Mouse (Mus musculus) kidney, embryonic 15.5 days (tissue): Measurements from ENCODE around the gene Hbq1a. TPM values are rescaled to one million over a fixed set of nuclear protein-coding genes. Genes with fewer than 3 reads are reported as not detected.
"Not testable (repeated sequence)": the region's sequence is repeated elsewhere in the genome, so short reads cannot be mapped to it uniquely, and the experiment has no call there.

Experiments
- ATAC-seq: fragments of 200-750 bp; cut with Nextera tagmentation; replicated peaks from 2 replicates; pipeline ENCODE4 v1.8.0; 2017; ENCODE audit warnings: moderate TSS enrichment; ENCODE audit not compliant: low FRiP score
- H3K27ac ChIP-seq: fragments of 300-500 bp; sonication (generic); 2 replicates; pipeline ENCODE4 v1.5.1; 2015; ENCODE audit warnings: mild to moderate bottlenecking, inconsistent platforms
- H3K27me3 ChIP-seq: fragments of 300-500 bp; sonication (generic); 2 replicates; pipeline ENCODE4 v1.6.1; 2015; ENCODE audit warnings: inconsistent platforms
- H3K36me3 ChIP-seq: fragments of 300-500 bp; sonication (generic); 2 replicates; pipeline ENCODE4 v1.6.1; 2015; ENCODE audit warnings: inconsistent platforms
- H3K4me1 ChIP-seq: fragments of 300-500 bp; sonication (generic); 2 replicates; pipeline ENCODE4 v1.6.1; 2015; ENCODE audit warnings: inconsistent platforms
- H3K4me2 ChIP-seq: fragments of 300-500 bp; sonication (generic); 2 replicates; pipeline ENCODE4 v1.6.1; 2015; ENCODE audit warnings: moderate library complexity, mild to moderate bottlenecking, inconsistent platforms
- H3K4me3 ChIP-seq: fragments of 300-500 bp; sonication (generic); replicated peaks from 2 replicates; pipeline ENCODE4 v1.5.1; 2015; ENCODE audit warnings: mild to moderate bottlenecking, inconsistent platforms
- H3K9ac ChIP-seq: fragments of 300-500 bp; sonication (generic); 2 replicates; pipeline ENCODE4 v1.6.1; 2015; ENCODE audit warnings: mild to moderate bottlenecking, inconsistent platforms
- H3K9me3 ChIP-seq: fragments of 300-500 bp; sonication (generic); replicated peaks from 2 replicates; pipeline ENCODE4 v1.6.1; 2016; ENCODE audit warnings: inconsistent platforms
- WGBS: fragments of 180-500 bp; shearing (Covaris S2); methylation state at CpG from one replicate; pipeline ENCODE4 v1.1.7; 2015; ENCODE audit warnings: mixed read lengths; 5-methylcytosine and 5-hydroxymethylcytosine counted together
- polyA plus RNA-seq: library from polyadenylated mRNA; unstranded; fragments of >200 nt; fragmentation: Nextera tagmentation; extraction: Ambion mirVana; gene quantifications from 2 replicates; pipeline ENCODE4 v1.2.1, GENCODE M21; 2015

Gene Hbq1a
- 0.53 and 0.80 TPM in 2 replicates for polyA plus RNA-seq

DNA sequence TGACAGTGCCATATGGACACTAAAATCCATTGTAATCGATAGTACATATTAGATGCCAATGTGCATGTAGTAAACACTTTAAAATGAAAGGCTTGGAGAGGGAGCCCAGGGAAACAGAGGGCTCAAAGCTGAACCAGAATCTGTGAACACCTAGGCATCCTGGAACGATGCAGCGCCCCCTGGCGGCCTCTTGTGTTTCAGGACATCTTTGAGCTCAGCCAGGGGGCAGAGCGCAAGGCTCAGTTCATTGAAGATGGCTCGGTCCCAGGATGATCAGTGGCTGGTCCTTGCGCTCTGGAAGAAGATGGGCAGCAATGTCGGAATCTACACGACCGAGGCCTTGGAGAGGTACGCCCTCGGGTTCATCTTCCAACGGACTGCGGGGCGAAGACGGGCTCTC, at the start of gene Hbq1a:
Hbq1a (plus strand) TSS at position 205 of the 400 bp plus-strand sequence.
- H3K4me1 ChIP-seq, H3K9me3 ChIP-seq, H3K9ac ChIP-seq, H3K36me3 ChIP-seq, H3K27ac ChIP-seq: not testable (repeated sequence)
- Histone ChIP-seq H3K27me3 (peaks cover 21% of the 10 kb centered on the region), H3K4me2 (peak within 1 kb of the TSS; percentile 52), H3K4me3 (peak within 1 kb of the TSS; percentile 26)
- WGBS: 4% methylated on average over 16 of the region's 16 CpGs
- ATAC-seq: peak; percentile 53; the same call in 1 of the 2 replicates

DNA sequence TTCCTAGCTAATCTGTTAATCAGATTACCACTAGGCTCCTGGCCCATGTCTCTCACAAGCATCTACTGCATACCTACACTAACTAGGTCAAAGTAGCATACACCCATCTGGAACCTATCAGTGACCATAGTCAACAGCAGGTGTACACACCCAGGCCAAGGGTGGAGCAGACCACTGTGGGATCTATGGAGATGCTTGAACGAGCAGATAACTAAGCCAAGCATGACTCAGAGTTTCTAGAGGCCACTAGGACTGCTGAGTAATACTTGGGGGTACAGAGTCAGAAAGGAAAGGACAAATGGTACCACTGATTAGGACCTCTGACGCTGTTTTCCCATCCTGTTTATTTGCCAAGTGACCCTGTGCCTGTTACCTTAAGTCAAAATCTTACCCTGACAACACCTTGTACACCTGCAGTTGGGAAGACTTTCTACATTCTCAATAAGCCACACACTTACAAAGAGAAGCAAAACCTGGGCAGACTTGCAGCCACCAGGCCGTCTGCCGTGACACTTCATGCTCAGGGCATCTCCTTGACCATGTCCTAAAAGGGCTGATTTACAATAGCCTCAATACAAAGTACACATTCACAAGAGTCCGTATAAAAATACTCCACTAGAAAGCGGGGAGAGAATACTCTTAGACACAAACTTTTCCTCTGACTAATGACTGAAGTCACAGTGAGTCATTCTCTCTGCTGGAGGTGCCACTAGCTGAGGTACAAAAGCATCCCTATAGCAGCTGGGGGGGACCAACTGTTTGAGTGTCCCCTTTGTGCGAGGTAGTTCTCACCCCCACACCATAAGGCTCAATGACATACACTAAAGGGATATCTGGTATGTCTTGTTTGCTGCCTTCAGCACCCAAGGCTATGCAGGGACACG, 48.7 kb upstream of the Hbq1a start:
- Histone ChIP-seq H3K4me3 (no peak overlapping the region), H3K4me2 (no peak overlapping the region), H3K36me3 (peaks cover 87% of the 10 kb centered on the region), H3K9ac (no peak overlapping the region), H3K27me3 (no peaks in the 10 kb centered on the region), H3K4me1 (no peaks in the 10 kb centered on the region), H3K27ac (no peak overlapping the region), H3K9me3 (no peaks in the 10 kb centered on the region)
- 89% methylated on average over 8 of the region's 8 CpGs for WGBS
- peak; percentile 90 for ATAC-seq

DNA sequence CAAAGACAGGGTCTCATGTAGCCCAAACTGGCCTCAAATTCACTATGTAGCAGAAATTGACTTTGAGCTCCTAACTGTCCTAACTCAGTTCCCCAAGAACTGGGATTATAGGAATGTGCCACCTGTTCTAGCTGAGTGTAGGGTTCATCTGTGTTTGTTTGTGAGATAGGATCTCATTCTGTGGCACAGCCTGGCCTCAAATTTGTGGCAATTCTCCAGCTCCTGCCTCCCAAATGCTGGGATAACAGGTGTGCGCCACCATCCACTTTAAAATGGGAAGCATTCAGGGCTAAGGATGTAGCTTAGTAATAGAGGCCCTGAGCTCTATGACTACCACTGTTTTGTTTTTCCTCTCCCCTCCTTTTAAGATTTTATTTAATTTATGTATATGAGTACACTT, 46.7 kb upstream of the Hbq1a start:
- Histone ChIP-seq H3K9ac (no peak overlapping the region), H3K4me1 (no peaks in the 10 kb centered on the region), H3K4me3 (no peak overlapping the region), H3K27ac (no peak overlapping the region), H3K4me2 (no peak overlapping the region), H3K36me3 (peaks cover 68% of the 10 kb centered on the region), H3K27me3 (no peaks in the 10 kb centered on the region), H3K9me3 (no peaks in the 10 kb centered on the region)
- ATAC-seq: no peak
- WGBS: 96% methylated on average over 1 of the region's 1 CpGs

DNA sequence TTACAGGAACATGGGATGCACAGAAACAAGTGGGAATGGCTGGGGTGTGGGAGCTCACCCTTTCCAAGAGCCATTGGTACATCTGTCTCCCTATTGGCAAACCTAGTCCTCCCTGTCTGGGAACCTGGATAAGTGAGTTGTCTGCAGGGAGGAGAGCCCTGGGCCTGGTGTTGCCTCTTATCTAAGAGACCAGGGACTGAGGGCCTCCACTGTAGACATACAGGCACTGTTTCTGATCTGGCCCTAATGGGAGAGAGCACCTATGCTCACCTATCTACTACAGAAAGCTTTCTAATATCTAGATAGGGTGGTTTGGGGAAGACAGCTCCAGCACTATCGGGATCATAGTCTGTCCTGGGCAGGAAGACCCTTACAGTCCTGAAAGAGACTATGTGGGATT, 43.7 kb upstream of the Hbq1a start:
- Histone ChIP-seq H3K9ac (no peak overlapping the region), H3K4me3 (no peak overlapping the region), H3K4me1 (no peaks in the 10 kb centered on the region), H3K27ac (no peak overlapping the region), H3K9me3 (no peaks in the 10 kb centered on the region), H3K27me3 (no peaks in the 10 kb centered on the region), H3K4me2 (no peak overlapping the region), H3K36me3 (peaks cover 60% of the 10 kb centered on the region)
- 91% methylated on average over 1 of the region's 1 CpGs for WGBS
- ATAC-seq: peak; percentile 83; the same call in 1 of the 2 replicates

- no peaks in the 10 kb centered on the region for H3K4me1 ChIP-seq
- H3K4me2 ChIP-seq: no peak overlapping the region
- H3K9ac ChIP-seq: no peak overlapping the region
- no peak for ATAC-seq
- no peak overlapping the region for H3K4me3 ChIP-seq
- no peak overlapping the region for H3K27ac ChIP-seq
- H3K27me3 ChIP-seq: no peaks in the 10 kb centered on the region
- H3K9me3 ChIP-seq: no peaks in the 10 kb centered on the region
- WGBS: 91% methylated on average over 3 of the region's 3 CpGs
- H3K36me3 ChIP-seq: peaks cover 57% of the 10 kb centered on the region
These were observed 43.3 kb upstream of the Hbq1a start for GRCm38 (mm10) chr11:32256566-32256965.

- WGBS: 63% methylated on average over 10 of the region's 10 CpGs
- peaks cover 8% of the 10 kb centered on the region for H3K4me1 ChIP-seq
- 0 out of 2 replicates have a peak overlapping the region, but pooled peaks have one; percentile 34 for H3K27ac ChIP-seq
- no peaks in the 10 kb centered on the region for H3K27me3 ChIP-seq
- no peak overlapping the region for H3K9ac ChIP-seq
- H3K4me3 ChIP-seq: no peak overlapping the region
- no peaks in the 10 kb centered on the region for H3K9me3 ChIP-seq
- peaks cover 28% of the 10 kb centered on the region for H3K36me3 ChIP-seq
- H3K4me2 ChIP-seq: no peak overlapping the region
- ATAC-seq: peak; percentile 57
These were observed 37.0 kb upstream of the Hbq1a start for GRCm38 (mm10) chr11:32262674-32263415.

DNA sequence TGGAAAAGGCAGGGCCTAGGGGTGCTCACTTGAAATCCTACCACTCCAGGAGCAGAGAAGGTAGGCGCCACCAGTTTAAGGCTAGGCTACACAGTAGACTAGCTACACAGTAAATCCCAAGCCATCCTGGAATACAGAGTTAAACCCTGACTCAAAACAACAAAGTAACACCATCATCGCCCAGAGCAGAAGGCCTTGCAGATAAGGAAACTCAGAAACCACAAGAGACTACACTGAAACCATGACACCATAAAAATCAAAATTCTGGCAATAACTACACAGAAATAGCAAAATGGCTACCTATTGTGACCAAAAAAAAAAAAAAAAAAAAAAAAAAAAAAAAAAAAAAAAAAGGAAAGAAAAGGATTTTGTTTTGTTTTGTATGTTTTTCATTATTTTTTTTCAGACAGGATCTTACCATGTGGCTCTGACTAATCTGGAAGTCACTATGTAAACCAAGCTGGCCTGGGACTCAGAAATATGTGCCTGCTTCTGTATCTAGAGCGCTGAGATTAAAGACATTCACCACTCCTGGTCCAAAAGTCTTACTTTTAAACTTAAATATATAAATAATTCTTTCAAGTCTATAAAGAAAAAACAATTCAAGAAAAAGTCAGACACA, 34.6 kb upstream of the Hbq1a start:
- H3K27me3 ChIP-seq: 0 out of 2 replicates have a peak, but pooled peaks cover 2% of the 10 kb centered on the region
- no peak overlapping the region for H3K27ac ChIP-seq
- H3K36me3 ChIP-seq: peaks cover 21% of the 10 kb centered on the region
- H3K4me2 ChIP-seq: no peak overlapping the region
- no peaks in the 10 kb centered on the region for H3K9me3 ChIP-seq
- no peak overlapping the region for H3K4me3 ChIP-seq
- H3K4me1 ChIP-seq: peaks cover 12% of the 10 kb centered on the region
- 89% methylated on average over 3 of the region's 3 CpGs for WGBS
- H3K9ac ChIP-seq: no peak overlapping the region
- ATAC-seq: no peak

DNA sequence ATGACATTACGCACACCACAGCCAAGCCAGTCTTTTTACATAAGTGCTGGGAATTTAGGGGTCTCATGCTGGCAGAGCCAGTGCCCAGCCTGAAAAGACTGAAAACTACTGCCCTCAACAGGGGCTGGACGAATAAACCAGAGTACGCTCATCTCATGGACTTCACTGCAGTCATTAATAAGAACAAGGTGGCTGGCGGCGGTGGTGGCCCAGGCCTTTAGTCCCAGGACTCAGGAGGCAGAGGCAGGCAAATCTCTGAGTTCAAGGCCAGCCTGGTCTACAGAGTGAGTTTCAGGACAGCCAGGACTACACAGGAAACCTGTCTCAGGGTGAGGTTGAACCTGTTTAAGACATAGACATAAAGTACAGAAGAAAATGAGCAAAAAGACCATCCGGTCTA, 33.7 kb upstream of the Hbq1a start:
- Histone ChIP-seq H3K9ac (no peak overlapping the region), H3K4me2 (no peak overlapping the region), H3K36me3 (peaks cover 12% of the 10 kb centered on the region), H3K4me3 (no peak overlapping the region), H3K27me3 (peaks cover 7% of the 10 kb centered on the region; the same call in 1 of the 2 replicates), H3K4me1 (peaks cover 12% of the 10 kb centered on the region), H3K9me3 (no peaks in the 10 kb centered on the region), H3K27ac (0 out of 2 replicates have a peak overlapping the region, but pooled peaks have one; percentile 7)
- 91% methylated on average over 6 of the region's 6 CpGs for WGBS
- ATAC-seq: no peak

GRCm38 (mm10) chr11:32266776-32267175, 33.1 kb upstream of the Hbq1a start:
- 24% methylated on average over 6 of the region's 6 CpGs for WGBS
- Histone ChIP-seq H3K4me2 (peak overlapping the region; percentile 63), H3K27me3 (peaks cover 7% of the 10 kb centered on the region; the same call in 1 of the 2 replicates), H3K9ac (peak overlapping the region; percentile 88), H3K27ac (peak overlapping the region; percentile 93), H3K36me3 (peaks cover 9% of the 10 kb centered on the region), H3K4me3 (peak overlapping the region; percentile 78), H3K9me3 (no peaks in the 10 kb centered on the region), H3K4me1 (peaks cover 12% of the 10 kb centered on the region)
- no peak for ATAC-seq

- H3K27me3 ChIP-seq: peaks cover 9% of the 10 kb centered on the region; the same call in 1 of the 2 replicates
- peaks cover 3% of the 10 kb centered on the region for H3K36me3 ChIP-seq
These were observed 32.5 kb upstream of the Hbq1a start, which contains the start of gene Nprl3 for GRCm38 (mm10) chr11:32267188-32267884. Nprl3 (minus strand) TSS chr11:32267707.

GRCm38 (mm10) chr11:32267964-32268363, 31.9 kb upstream of the Hbq1a start:
- peak overlapping the region; percentile 88 for H3K9ac ChIP-seq
- WGBS: 25% methylated on average over 5 of the region's 5 CpGs
- no peaks in the 10 kb centered on the region for H3K36me3 ChIP-seq
- peak overlapping the region; percentile 93 for H3K27ac ChIP-seq
- H3K4me1 ChIP-seq: peaks cover 12% of the 10 kb centered on the region
- peak; percentile 33; the same call in 1 of the 2 replicates for ATAC-seq
- peak overlapping the region; percentile 78 for H3K4me3 ChIP-seq
- peaks cover 9% of the 10 kb centered on the region; the same call in 1 of the 2 replicates for H3K27me3 ChIP-seq
- no peaks in the 10 kb centered on the region for H3K9me3 ChIP-seq
- peak overlapping the region; percentile 63 for H3K4me2 ChIP-seq

More at GRCm38 (mm10) chr11:32267188-32267884, 32.5 kb upstream of the Hbq1a start, which contains the start of gene Nprl3:
- H3K9ac ChIP-seq: peak within 1 kb of the TSS; percentile 88
- H3K9me3 ChIP-seq: no peaks in the 10 kb centered on the region
- H3K27ac ChIP-seq: peak within 1 kb of the TSS; percentile 93
- H3K4me3 ChIP-seq: peak within 1 kb of the TSS; percentile 78
- peak; percentile 99 for ATAC-seq
- under 1% methylated on average over 54 of the region's 54 CpGs for WGBS
- H3K4me2 ChIP-seq: peak within 1 kb of the TSS; percentile 63
- H3K4me1 ChIP-seq: peaks cover 12% of the 10 kb centered on the region
